Mouse (Mus musculus) limb, embryonic 11.5 days (tissue): ENCODE results near the gene Nxf3. TPM values are rescaled to one million over a fixed set of nuclear protein-coding genes. Genes with fewer than 3 reads are reported as not detected.

Experiments used
- ATAC-seq: fragments of 200-750 bp; cut with Nextera tagmentation; 2 replicates; pipeline ENCODE4 v1.8.0; 2017; ENCODE audit warnings: low read depth; ENCODE audit not compliant: insufficient number of reproducible peaks, low FRiP score, low TSS enrichment
- DNase-seq: peaks from one replicate; pipeline ENCODE4 v3.0.0-alpha.2; 2015; ENCODE audit warnings: low spot score
- H3K27ac ChIP-seq: fragments of 300-500 bp; sonication (generic); replicated peaks from 2 replicates; pipeline ENCODE4 v1.5.1; 2014; ENCODE audit warnings: low read depth, mild to moderate bottlenecking, low read length
- H3K27me3 ChIP-seq: fragments of 300-500 bp; sonication (generic); 2 replicates; pipeline ENCODE4 v1.6.1; 2014; ENCODE audit warnings: mild to moderate bottlenecking, low read length, mixed read lengths; ENCODE audit not compliant: control insufficient read depth, insufficient read depth
- H3K36me3 ChIP-seq: fragments of 300-500 bp; sonication (generic); 2 replicates; pipeline ENCODE4 v1.6.1; 2014; ENCODE audit warnings: mild to moderate bottlenecking, low read length, moderate library complexity, mixed read lengths; ENCODE audit not compliant: control insufficient read depth, insufficient read depth
- H3K4me1 ChIP-seq: fragments of 300-500 bp; sonication (generic); 2 replicates; pipeline ENCODE4 v1.6.1; 2014; ENCODE audit warnings: low read length, mixed read lengths; ENCODE audit not compliant: control insufficient read depth, insufficient read depth
- H3K4me2 ChIP-seq: fragments of 300-500 bp; sonication (generic); 2 replicates; pipeline ENCODE4 v1.6.1; 2014; ENCODE audit warnings: low read depth, mild to moderate bottlenecking, moderate library complexity; ENCODE audit not compliant: severe bottlenecking
- H3K4me3 ChIP-seq: fragments of 300-500 bp; sonication (generic); 2 replicates; pipeline ENCODE4 v1.5.1; 2014; ENCODE audit warnings: low read depth, low read length
- H3K9ac ChIP-seq: fragments of 300-500 bp; sonication (generic); 2 replicates; pipeline ENCODE4 v1.6.1; 2014; ENCODE audit warnings: mild to moderate bottlenecking, low read length
- H3K9me3 ChIP-seq: fragments of 300-500 bp; sonication (generic); 2 replicates; pipeline ENCODE4 v1.6.1; 2016; ENCODE audit warnings: low read length; ENCODE audit not compliant: control insufficient read depth
- WGBS: fragments of 180-500 bp; shearing (Covaris S2); extraction: QIAGEN DNeasy Blood & Tissue Kit; methylation state at CpG from one replicate; pipeline ENCODE4 v1.1.7; 2014; 5-methylcytosine and 5-hydroxymethylcytosine counted together
- polyA plus RNA-seq: library from polyadenylated mRNA; unstranded; fragments of >200 nt; fragmentation: Nextera tagmentation; extraction: Ambion mirVana; gene quantifications from 2 replicates; pipeline ENCODE4 v1.2.1, GENCODE M21; 2014

Gene Nxf3
- 0.07 and 0.09 TPM in 2 replicates for polyA plus RNA-seq

DNA sequence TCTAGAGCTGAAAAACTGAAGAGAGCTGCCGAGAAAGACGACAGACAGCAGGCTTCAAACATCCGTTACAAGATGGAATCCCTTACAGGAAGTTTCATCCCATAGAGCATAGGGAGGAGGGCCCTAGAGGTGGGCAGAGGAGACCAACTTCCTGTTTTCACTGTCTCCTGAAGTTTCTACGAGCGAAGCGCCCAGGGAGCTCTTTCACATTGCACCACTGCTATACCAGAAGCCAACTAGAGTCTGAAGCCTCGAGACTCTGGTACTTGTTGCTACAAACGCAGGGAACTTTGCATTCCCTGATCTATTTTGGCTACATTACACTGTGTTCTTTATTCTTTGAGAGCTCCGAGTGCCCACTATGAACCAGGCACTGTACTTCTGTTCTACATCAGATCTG is at the start of gene Nxf3:
Gene Nxf3, minus strand, starts transcription at position 101 of the 400 bp plus-strand sequence.
- H3K27ac ChIP-seq: no peak within 1 kb of the TSS
- H3K4me2 ChIP-seq: no peak within 1 kb of the TSS
- ATAC-seq (no peak), DNase-seq (no peak)
- 0 out of 2 replicates have a peak, but pooled peaks cover 2% of the 10 kb centered on the region for H3K27me3 ChIP-seq
- H3K9ac ChIP-seq: no peak within 1 kb of the TSS
- WGBS: 88% methylated on average over 9 of the region's 9 CpGs
- no peaks in the 10 kb centered on the region for H3K36me3 ChIP-seq
- H3K9me3 ChIP-seq: no peaks in the 10 kb centered on the region
- H3K4me3 ChIP-seq: no peak within 1 kb of the TSS
- no peaks in the 10 kb centered on the region for H3K4me1 ChIP-seq

DNA sequence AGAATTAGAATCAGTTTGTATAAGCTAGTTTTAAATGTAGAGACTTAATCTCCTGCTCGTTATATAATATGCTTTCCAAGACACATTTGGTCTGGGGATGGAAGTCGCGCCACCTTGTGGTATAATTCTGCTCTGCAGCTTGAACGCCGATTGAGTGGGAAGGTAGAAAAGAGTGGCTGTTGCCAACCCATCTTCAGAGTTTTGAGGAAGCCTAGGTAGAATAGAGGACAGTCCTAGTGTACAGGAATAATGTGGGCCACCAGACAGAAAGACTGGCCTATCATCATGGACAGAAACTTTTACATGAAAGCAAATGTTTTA is 42.6 kb upstream of the Nxf3 start:
- H3K9ac ChIP-seq: no peak overlapping the region
- H3K4me1 ChIP-seq: no peaks in the 10 kb centered on the region
- WGBS: 8% methylated on average over 5 of the region's 5 CpGs
- H3K4me2 ChIP-seq: no peak overlapping the region
- no peaks in the 10 kb centered on the region for H3K9me3 ChIP-seq
- H3K36me3 ChIP-seq: no peaks in the 10 kb centered on the region
- no peak overlapping the region for H3K27ac ChIP-seq
- H3K4me3 ChIP-seq: no peak overlapping the region
- no peaks in the 10 kb centered on the region for H3K27me3 ChIP-seq
- DNase-seq (peak; percentile 76), ATAC-seq (no peak)

GRCm38 (mm10) chrX:136127038-136127743 is 42.1 kb upstream of the Nxf3 start:
- no peak overlapping the region for H3K4me2 ChIP-seq

GRCm38 (mm10) chrX:136115419-136115961 is 30.4 kb upstream of the Nxf3 start:
- peak; percentile 97 for ATAC-seq
- Histone ChIP-seq H3K27ac (no peak overlapping the region), H3K27me3 (no peaks in the 10 kb centered on the region), H3K36me3 (no peaks in the 10 kb centered on the region), H3K4me1 (no peaks in the 10 kb centered on the region), H3K4me3 (peak overlapping the region; percentile 30), H3K9ac (peak overlapping the region; percentile 49; the same call in 1 of the 2 replicates), H3K9me3 (no peaks in the 10 kb centered on the region), H3K4me2 (peak overlapping the region; percentile 51)
- DNase-seq: peak; percentile 82
- WGBS: 22% methylated on average over 23 of the region's 23 CpGs

More at GRCm38 (mm10) chrX:136127038-136127743, 42.1 kb upstream of the Nxf3 start:
- no peaks in the 10 kb centered on the region for H3K36me3 ChIP-seq
- ATAC-seq (no peak), DNase-seq (no peak)
- no peak overlapping the region for H3K9ac ChIP-seq
- no peaks in the 10 kb centered on the region for H3K27me3 ChIP-seq
- no peak overlapping the region for H3K4me3 ChIP-seq
- H3K9me3 ChIP-seq: no peaks in the 10 kb centered on the region
- WGBS: 62% methylated on average over 8 of the region's 8 CpGs
- H3K27ac ChIP-seq: no peak overlapping the region
- no peaks in the 10 kb centered on the region for H3K4me1 ChIP-seq

- ATAC-seq: no peak
- Histone ChIP-seq H3K4me2 (no peak overlapping the region), H3K4me3 (no peak overlapping the region), H3K9ac (no peak overlapping the region), H3K27me3 (no peaks in the 10 kb centered on the region), H3K4me1 (no peaks in the 10 kb centered on the region), H3K36me3 (no peaks in the 10 kb centered on the region), H3K9me3 (no peaks in the 10 kb centered on the region), H3K27ac (no peak overlapping the region)
- DNase-seq: no peak
- WGBS: 48% methylated on average over 4 of the region's 4 CpGs
Measured at GRCm38 (mm10) chrX:136115015-136115414, 30.0 kb upstream of the Nxf3 start.

GRCm38 (mm10) chrX:136107942-136108341 is 22.9 kb upstream of the Nxf3 start:
- Histone ChIP-seq H3K27me3 (no peaks in the 10 kb centered on the region), H3K9ac (no peak overlapping the region), H3K4me1 (no peaks in the 10 kb centered on the region), H3K9me3 (no peaks in the 10 kb centered on the region), H3K27ac (no peak overlapping the region), H3K36me3 (no peaks in the 10 kb centered on the region), H3K4me2 (no peak overlapping the region), H3K4me3 (no peak overlapping the region)
- DNase-seq: peak; percentile 49
- 53% methylated on average over 6 of the region's 6 CpGs for WGBS
- ATAC-seq: no peak

DNA sequence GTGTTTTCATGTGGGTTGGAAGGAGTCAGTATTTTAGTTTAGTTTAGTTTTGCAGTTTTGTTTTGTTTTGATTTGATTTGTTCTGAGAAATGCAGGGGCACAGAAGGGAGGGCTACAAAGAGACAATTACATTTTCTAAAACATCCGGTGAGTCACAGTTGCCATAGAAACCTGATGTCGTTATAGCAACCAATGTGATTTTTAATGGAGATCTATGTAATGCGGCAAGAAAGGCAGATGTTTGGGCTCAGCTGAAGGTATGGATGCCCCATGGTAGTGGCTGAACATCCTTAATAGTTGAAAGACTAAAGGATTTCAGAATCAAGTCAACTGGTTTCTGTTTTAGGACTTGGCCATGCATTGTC is 19.7 kb upstream of the Nxf3 start:
- Histone ChIP-seq H3K9ac (no peak overlapping the region), H3K4me3 (no peak overlapping the region), H3K9me3 (no peaks in the 10 kb centered on the region), H3K36me3 (no peaks in the 10 kb centered on the region), H3K27ac (no peak overlapping the region), H3K4me2 (no peak overlapping the region), H3K4me1 (no peaks in the 10 kb centered on the region), H3K27me3 (no peaks in the 10 kb centered on the region)
- no peak for ATAC-seq
- DNase-seq: no peak
- 76% methylated on average over 3 of the region's 3 CpGs for WGBS

- no peaks in the 10 kb centered on the region for H3K27me3 ChIP-seq
- no peak for ATAC-seq
Measured at GRCm38 (mm10) chrX:136104046-136104723, 19.1 kb upstream of the Nxf3 start.

More at GRCm38 (mm10) chrX:136104046-136104723, 19.1 kb upstream of the Nxf3 start:
- Histone ChIP-seq H3K4me2 (no peak overlapping the region), H3K27ac (no peak overlapping the region), H3K4me3 (no peak overlapping the region), H3K9me3 (no peaks in the 10 kb centered on the region), H3K9ac (no peak overlapping the region), H3K36me3 (no peaks in the 10 kb centered on the region), H3K4me1 (no peaks in the 10 kb centered on the region)
- 64% methylated on average over 4 of the region's 4 CpGs for WGBS
- no peak for DNase-seq
